Mouse (Mus musculus) CH12.LX (cell line): ENCODE measurements around the gene Cebpa. TPM values are rescaled to one million over a fixed set of nuclear protein-coding genes. Genes with fewer than 3 reads are reported as not detected.
A peak's percentile ranks its signal among the peaks of the same experiment; 100 is the strongest.

Experiments
- DNase-seq: peaks from one replicate; pipeline ENCODE4 v3.0.0-alpha.2; 2013; ENCODE audit errors: extremely low read depth
- H3K27ac ChIP-seq: 2 replicates; pipeline ENCODE4 v1.5.1; 2012; ENCODE audit warnings: low read depth, mild to moderate bottlenecking, control low read depth, moderate library complexity; ENCODE audit not compliant: insufficient read depth
- H3K27me3 ChIP-seq: replicated peaks from 2 replicates; pipeline ENCODE3; 2012; ENCODE audit warnings: inconsistent platforms
- H3K36me3 ChIP-seq, 2 experiments: replicated peaks in 1 of 2; 2 replicates each; pipeline versions ENCODE3 to v1.6.1; 2012; ENCODE audit warnings: inconsistent platforms in 1 of 2, low read length in 1 of 2, mild to moderate bottlenecking in 1 of 2, mixed read lengths in 1 of 2, moderate library complexity in 1 of 2; ENCODE audit not compliant: control insufficient read depth in 1 of 2, insufficient read depth in 1 of 2
- H3K4me1 ChIP-seq, 2 experiments: 2 replicates each; pipeline ENCODE4 v1.6.1; 2012; ENCODE audit warnings: inconsistent platforms in 1 of 2, moderate library complexity in 1 of 2; ENCODE audit not compliant: insufficient read depth in 2 of 2, control insufficient read depth in 1 of 2
- H3K4me2 ChIP-seq: 2 replicates; pipeline ENCODE4 v1.6.1; 2012; ENCODE audit warnings: low read depth, mild to moderate bottlenecking, control low read depth; ENCODE audit not compliant: poor library complexity, insufficient read depth, severe bottlenecking
- H3K4me3 ChIP-seq, 3 experiments: fragments of 150-350 bp in 1 of 3; sonication (generic) in 1 of 3; replicated peaks in 1 of 3; 2 replicates each; pipeline versions ENCODE3 to v1.5.1; 2011 to 2012; ENCODE audit warnings: low read depth in 2 of 3, low read length in 2 of 3, mild to moderate bottlenecking in 2 of 3, moderate library complexity in 2 of 3, control low read depth in 1 of 3, improper control_type of control experiment in 1 of 3, inconsistent platforms in 1 of 3, mixed read lengths in 1 of 3; ENCODE audit not compliant: poor library complexity in 1 of 3
- H3K79me2 ChIP-seq: replicated peaks from 2 replicates; pipeline ENCODE4 v1.6.1; 2012; ENCODE audit warnings: mild to moderate bottlenecking, moderate library complexity; ENCODE audit not compliant: control insufficient read depth, poor library complexity, insufficient read depth, severe bottlenecking; ENCODE audit errors: extremely low read depth
- H3K9ac ChIP-seq: 2 replicates; pipeline ENCODE4 v1.6.1; 2012; ENCODE audit warnings: low read depth, mild to moderate bottlenecking, control low read depth, moderate library complexity; ENCODE audit not compliant: insufficient read depth
- H3K9me3 ChIP-seq: replicated peaks from 2 replicates; pipeline ENCODE3; 2012; ENCODE audit warnings: low read length, inconsistent platforms, mixed read lengths
- CHD1 ChIP-seq: IDR thresholded peaks from 2 replicates; pipeline ENCODE4 v1.6.1; 2012; ENCODE audit warnings: low read depth, low read length, improper control_type of control experiment, inconsistent platforms
- ELF1 ChIP-seq: IDR thresholded peaks from 2 replicates; pipeline ENCODE4 v1.6.1; 2014; ENCODE audit warnings: low read depth, mild to moderate bottlenecking, inconsistent platforms, low read length, improper control_type of control experiment
- ETS1 ChIP-seq: conservative IDR thresholded peaks from 2 replicates; pipeline ENCODE4 v1.6.1; 2012; ENCODE audit warnings: low read depth, mild to moderate bottlenecking, inconsistent platforms, low read length, improper control_type of control experiment, moderate library complexity
- GABPA ChIP-seq: IDR thresholded peaks from 2 replicates; pipeline ENCODE4 v1.6.1; 2012; ENCODE audit warnings: low read depth, low read length, improper control_type of control experiment, inconsistent platforms; ENCODE audit not compliant: insufficient replicate concordance
- HCFC1 ChIP-seq: IDR thresholded peaks from 2 replicates; pipeline ENCODE4 v1.6.1; 2012; ENCODE audit warnings: low read depth, mild to moderate bottlenecking, inconsistent platforms, low read length, improper control_type of control experiment
- JUND ChIP-seq: conservative IDR thresholded peaks from 2 replicates; pipeline ENCODE4 v1.6.1; 2011; ENCODE audit warnings: low read depth, low read length, improper control_type of control experiment
- KAT2A ChIP-seq: IDR thresholded peaks from 2 replicates; pipeline ENCODE4 v1.6.1; 2012; ENCODE audit warnings: low read length, improper control_type of control experiment, inconsistent platforms; ENCODE audit not compliant: insufficient replicate concordance
- MAFK ChIP-seq: IDR thresholded peaks from 2 replicates; pipeline ENCODE4 v1.6.1; 2011; ENCODE audit warnings: low read length, improper control_type of control experiment; ENCODE audit not compliant: insufficient replicate concordance
- RAD21 ChIP-seq: IDR thresholded peaks from 2 replicates; pipeline ENCODE4 v1.6.1; 2011; ENCODE audit warnings: low read depth, mild to moderate bottlenecking, low read length, improper control_type of control experiment, moderate library complexity
- TCF12 ChIP-seq: IDR thresholded peaks from 2 replicates; pipeline ENCODE4 v1.6.1; 2014; ENCODE audit warnings: low read depth, mild to moderate bottlenecking, inconsistent platforms, low read length, improper control_type of control experiment
- USF1 ChIP-seq: IDR thresholded peaks from 2 replicates; pipeline ENCODE4 v1.6.1; 2014; ENCODE audit warnings: low read depth, mild to moderate bottlenecking, inconsistent platforms, low read length, improper control_type of control experiment
- ZKSCAN1 ChIP-seq: IDR thresholded peaks from 2 replicates; pipeline ENCODE4 v1.6.1; 2012; ENCODE audit warnings: low read depth, inconsistent platforms, low read length, improper control_type of control experiment, borderline replicate concordance
- ZMIZ1 ChIP-seq: IDR thresholded peaks from 2 replicates; pipeline ENCODE4 v1.6.1; 2012; ENCODE audit warnings: low read depth, mild to moderate bottlenecking, inconsistent platforms, low read length, improper control_type of control experiment
- ZNF384 ChIP-seq: IDR thresholded peaks from 2 replicates; pipeline ENCODE4 v1.6.1; 2012; ENCODE audit warnings: low read depth, low read length, improper control_type of control experiment, inconsistent platforms
- dilution Hi-C: fragments of 300-500 bp; cut with MboI; formaldehyde crosslinking; loops from 2 replicates; pipeline ENCODE4 v1.14.3; 2020; ENCODE audit warnings: low sequenced_read_pairs; ENCODE audit not compliant: extremely low pct_unique_long_range_greater_than_20kb, extremely low pct_ligation_motif_present
- in situ Hi-C: fragments of 300-500 bp; cut with MboI; formaldehyde crosslinking; loops from 3 replicates; pipeline ENCODE4 v1.14.3; 2019; ENCODE audit warnings: low sequenced_read_pairs, low pct_ligation_motif_present, low pct_unique_long_range_greater_than_20kb, mixed read lengths
- polyA plus RNA-seq: library from polyadenylated mRNA; unstranded; fragments of >175 nt; gene quantifications from 2 replicates; pipeline ENCODE4 v1.2.1, GENCODE M21; 2012; ENCODE audit warnings: low read depth; ENCODE audit not compliant: insufficient read length
- total RNA-seq, 2 experiments: library from RNA; depleted of rRNA; stranded (reverse); fragments of 300-350 nt in 1 of 2; fragments of >200 nt in 1 of 2; gene quantifications; 2 replicates each; pipeline ENCODE4 v1.2.3; 2012 to 2014

The Cebpa gene
- total and polyA plus RNA-seq, 3 experiments = not detected

- H3K9ac ChIP-seq = no peak overlapping the region
- dilution Hi-C loops (no loop called here), in situ Hi-C loops (no loop called here)
- H3K4me1 ChIP-seq = no peaks in the 10 kb centered on the region
- H3K4me2 ChIP-seq = no peak overlapping the region
- H3K27me3 ChIP-seq = no peaks in the 10 kb centered on the region
- no peak for TF ChIP-seq ZNF384
- TF ChIP-seq JUND = no peak
- TF ChIP-seq HCFC1 = no peak
- TF ChIP-seq RAD21 = no peak
- TF ChIP-seq ZKSCAN1 = no peak
- TF ChIP-seq CHD1 = no peak
- DNase-seq = no peak
- no peaks in the 10 kb centered on the region for H3K36me3 ChIP-seq
- H3K27ac ChIP-seq = no peak overlapping the region
- H3K4me3 ChIP-seq = no peak overlapping the region
- H3K9me3 ChIP-seq = no peaks in the 10 kb centered on the region
- H3K79me2 ChIP-seq = no peaks in the 10 kb centered on the region
These were observed 34.3 kb upstream of the Cebpa start for GRCm38 (mm10) chr7:35084565-35085360.

GRCm38 (mm10) chr7:35086271-35086861, 32.7 kb upstream of the Cebpa start:
- H3K4me1 ChIP-seq = no peaks in the 10 kb centered on the region
- H3K4me2 ChIP-seq = peak overlapping the region; percentile 32
- H3K9ac ChIP-seq = no peak overlapping the region
- H3K27me3 ChIP-seq = no peaks in the 10 kb centered on the region
- dilution Hi-C loops (no loop called here), in situ Hi-C loops (no loop called here)
- no peaks in the 10 kb centered on the region for H3K36me3 ChIP-seq
- H3K9me3 ChIP-seq = no peaks in the 10 kb centered on the region
- no peak for DNase-seq
- TF ChIP-seq JUND (no peak), USF1 (no peak), GABPA (no peak), KAT2A (no peak), ELF1 (no peak), ETS1 (no peak), HCFC1 (no peak), CHD1 (no peak), TCF12 (no peak), MAFK (no peak), ZMIZ1 (no peak)
- H3K79me2 ChIP-seq = no peaks in the 10 kb centered on the region
- no peak overlapping the region for H3K27ac ChIP-seq
- H3K4me3 ChIP-seq = no peak overlapping the region
